Mouse (Mus musculus): Measurements from ENCODE around the gene Hlf.

DNA sequence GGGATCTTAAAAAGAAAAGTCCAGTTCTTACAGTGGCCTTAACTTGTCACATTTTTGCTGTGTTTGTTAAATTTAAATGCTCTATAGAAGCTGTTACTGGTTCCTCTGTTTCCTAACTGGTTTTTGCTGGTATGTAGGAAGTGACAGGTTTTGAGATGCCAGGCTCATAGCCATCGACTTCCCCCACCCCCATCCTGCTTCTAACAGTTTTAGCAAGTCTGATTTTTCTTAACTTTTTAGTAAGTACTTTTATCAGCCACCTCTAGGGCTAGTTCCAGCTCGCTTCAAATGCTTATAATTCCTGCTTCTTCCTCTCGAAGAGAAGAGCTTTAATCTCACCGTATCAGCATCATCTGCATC lies 40.6 kb downstream of the Hlf start:
- no peak for TF ChIP-seq CTCF (IDR thresholded peaks at IDR 0.05; ENCODE audit: extremely low read depth, insufficient read depth, insufficient read length, insufficient replicate concordance)
- TF ChIP-seq POLR2A (IDR thresholded peaks at IDR 0.05; ENCODE audit: low read depth, low read length): no peak

Data from spleen, adult 2 months (tissue).